Mouse (Mus musculus): ENCODE measurements around the gene Cpt1c.

Cpt1c gene

DNA sequence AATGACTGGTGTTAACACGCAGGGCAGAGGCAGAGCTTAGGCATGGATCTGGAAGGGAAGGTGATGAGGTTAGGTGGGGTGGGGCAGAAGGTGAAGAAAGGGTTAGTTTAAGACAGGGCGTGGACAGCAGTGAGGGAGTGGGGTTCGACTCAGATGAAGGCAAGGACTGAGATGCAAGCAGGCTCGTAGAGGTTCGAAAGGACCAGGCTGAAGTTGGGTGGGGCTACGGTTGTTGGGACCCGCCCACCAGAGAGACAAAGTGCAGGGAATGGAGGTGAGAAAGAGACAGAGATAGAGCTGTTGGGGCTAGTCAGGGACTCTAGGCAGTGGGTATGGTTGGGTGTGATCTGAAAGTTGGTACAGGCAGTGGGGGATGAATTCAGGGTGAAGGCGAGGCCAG is 12.3 kb downstream of the Cpt1c start:
- no peak for DNase-seq (ENCODE audit: low spot score)

DNA sequence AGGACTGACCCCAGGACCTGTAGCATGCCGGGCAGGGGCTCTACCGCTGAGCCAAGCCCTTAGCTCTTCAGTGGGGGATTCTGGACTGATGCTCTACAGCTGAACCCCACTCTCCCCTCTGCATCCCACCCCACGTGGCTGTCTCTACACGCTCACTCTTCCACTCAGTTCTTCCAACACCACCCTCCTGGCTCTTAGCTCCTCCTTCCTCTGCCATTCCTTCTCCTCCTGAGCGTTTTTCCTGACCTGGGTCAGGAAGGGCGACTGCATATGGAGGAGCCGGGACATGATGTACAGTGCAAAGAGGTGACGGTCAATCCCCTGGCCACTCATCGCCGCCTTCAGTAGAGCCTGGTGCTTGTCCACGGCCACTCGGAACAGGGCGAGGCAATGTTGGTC is 14.1 kb downstream of the Cpt1c start:
- DNase-seq (ENCODE audit: low spot score): no peak

DNA sequence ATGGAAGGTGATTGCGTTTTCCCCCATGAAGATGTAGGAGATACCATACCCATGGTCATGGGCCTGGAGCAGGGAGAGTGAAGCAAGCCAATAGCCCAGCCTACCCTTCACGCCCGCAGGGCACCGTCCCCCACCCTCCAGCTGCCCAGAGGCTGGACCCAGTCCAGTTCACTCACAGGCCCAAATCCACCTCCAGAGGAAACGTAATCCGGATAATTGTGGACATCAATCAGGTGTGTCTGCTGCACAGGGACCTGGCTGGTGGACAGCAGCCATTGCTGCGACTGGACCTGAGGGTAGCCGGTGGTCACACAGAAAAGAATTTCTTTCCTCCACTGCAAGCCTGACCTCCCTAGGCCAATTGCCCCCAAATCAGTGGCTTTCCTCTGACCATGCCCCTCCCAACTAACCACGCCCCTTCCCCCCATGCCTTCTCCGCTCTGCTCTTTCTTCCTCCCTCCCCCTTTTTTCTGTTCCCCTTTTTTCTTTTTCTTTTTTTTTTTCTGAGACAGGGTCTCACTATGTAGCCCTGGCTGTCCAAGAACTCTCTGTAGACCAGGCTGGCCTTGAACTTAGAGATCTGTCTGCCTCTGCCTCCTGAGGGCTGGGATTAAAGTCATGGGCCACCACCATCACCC is 14.7 kb downstream of the Cpt1c start:
- no peak for DNase-seq (ENCODE audit: low spot score)

DNA sequence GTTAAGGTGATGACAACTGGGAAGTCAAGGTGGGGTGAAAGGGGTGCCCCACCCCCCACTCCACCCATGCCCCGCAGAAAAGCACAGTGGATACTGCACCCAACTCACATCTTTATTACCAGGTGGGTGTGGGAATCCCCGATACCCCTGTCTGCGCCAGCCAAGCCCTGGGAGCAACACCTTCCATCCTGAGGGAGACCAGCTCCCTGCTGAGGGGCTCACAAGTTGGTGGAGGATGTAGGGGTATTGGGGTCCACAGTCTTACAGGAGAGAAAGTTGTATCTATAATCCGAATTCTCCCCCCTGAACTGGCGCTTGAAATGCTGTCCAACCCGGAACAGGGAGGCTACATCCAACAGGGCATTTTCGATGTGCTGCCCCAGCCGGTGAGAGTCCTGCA is 15.4 kb downstream of the Cpt1c start:
- DNase-seq (ENCODE audit: low spot score): no peak

DNA sequence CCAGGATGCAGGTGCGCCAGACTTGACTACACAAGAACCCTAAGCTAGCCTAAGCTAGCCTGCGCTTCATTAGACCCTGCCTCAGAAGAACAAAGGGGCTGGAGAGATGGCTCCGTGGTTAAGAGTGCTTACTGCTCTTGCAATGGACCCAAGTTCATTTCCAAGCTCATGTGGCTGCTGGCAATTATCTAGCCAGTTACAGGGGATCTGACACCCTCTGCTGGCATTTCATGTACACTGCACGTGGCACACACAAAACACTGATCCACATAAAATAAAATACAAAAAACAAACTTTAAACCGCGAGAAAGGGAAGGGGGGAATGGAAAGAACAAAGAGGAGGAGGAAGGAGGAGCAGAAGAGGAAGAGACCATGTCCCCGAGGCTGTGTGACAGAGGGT is 16.4 kb downstream of the Cpt1c start:
- DNase-seq (ENCODE audit: low spot score): no peak

DNA sequence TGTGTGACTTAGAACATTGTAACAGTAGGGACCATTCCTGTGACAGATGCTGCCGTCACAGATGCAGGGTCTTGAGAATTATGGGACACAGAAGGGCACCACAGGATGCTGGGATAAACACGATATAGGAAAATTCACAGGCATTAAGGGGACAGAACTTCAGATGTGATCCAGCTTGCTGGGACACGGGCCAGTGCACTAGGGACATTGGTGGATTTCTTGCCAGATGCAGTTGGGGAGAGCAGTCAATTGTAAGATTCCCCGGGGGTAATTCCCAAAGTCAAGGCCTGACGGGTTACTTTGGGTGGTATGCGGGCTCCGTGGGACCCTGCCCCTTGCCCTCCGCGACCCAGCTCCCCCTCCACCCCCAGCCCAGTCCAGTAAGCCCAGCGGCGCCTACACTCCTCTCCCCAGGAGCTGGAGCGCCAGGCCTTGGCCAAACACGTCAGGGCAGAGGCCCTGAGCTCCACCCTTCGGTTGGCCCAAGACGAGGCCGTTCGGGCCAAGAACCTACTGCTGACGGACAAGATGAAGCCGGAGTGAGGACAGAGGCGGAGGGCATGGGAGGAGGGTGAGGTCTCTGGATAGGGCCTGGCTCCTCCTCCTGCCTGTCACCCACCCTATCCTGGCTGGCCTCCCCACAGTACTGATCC is 17.3 kb downstream of the Cpt1c start:
- DNase-seq (ENCODE audit: low spot score): no peak

DNA sequence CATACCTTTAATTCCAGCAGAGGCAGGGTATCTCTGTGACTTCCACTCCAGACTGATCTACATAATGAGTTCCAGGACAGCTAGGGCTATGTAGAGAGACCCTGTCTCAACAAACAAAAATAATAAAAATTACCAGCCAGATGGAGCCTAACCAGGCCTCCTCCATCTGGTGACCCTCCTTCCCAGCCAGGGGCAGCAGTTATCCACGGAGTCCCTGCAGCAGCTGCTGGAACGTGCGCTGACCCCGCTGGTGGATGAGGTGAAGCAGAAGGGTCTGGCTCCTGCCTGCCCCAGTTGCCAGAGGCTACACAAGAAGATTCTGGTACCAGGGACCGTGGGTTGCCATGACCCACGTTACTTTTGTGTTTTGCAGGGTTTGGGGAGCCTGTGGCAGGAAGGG is 18.4 kb downstream of the Cpt1c start:
- no peak for DNase-seq (ENCODE audit: low spot score)

DNA sequence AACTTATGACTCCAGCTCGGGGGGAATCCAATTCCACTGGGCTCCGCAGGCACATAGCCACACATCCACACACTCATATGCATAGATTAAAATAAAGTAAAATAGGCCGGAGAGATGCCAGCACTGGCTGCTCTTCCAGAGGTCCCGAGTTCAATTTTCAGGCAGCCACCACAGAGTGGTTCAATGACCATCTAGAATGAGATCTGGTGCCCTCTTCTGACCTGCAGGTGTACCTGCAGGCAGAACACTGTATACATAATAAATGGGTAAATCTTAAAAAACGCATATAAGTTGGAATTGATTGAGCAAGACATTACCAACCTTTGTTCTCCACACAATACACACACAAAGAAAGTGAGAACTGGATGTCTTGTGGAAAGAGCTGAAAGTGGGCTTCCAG is 19.0 kb downstream of the Cpt1c start:
- DNase-seq (ENCODE audit: low spot score): no peak

DNA sequence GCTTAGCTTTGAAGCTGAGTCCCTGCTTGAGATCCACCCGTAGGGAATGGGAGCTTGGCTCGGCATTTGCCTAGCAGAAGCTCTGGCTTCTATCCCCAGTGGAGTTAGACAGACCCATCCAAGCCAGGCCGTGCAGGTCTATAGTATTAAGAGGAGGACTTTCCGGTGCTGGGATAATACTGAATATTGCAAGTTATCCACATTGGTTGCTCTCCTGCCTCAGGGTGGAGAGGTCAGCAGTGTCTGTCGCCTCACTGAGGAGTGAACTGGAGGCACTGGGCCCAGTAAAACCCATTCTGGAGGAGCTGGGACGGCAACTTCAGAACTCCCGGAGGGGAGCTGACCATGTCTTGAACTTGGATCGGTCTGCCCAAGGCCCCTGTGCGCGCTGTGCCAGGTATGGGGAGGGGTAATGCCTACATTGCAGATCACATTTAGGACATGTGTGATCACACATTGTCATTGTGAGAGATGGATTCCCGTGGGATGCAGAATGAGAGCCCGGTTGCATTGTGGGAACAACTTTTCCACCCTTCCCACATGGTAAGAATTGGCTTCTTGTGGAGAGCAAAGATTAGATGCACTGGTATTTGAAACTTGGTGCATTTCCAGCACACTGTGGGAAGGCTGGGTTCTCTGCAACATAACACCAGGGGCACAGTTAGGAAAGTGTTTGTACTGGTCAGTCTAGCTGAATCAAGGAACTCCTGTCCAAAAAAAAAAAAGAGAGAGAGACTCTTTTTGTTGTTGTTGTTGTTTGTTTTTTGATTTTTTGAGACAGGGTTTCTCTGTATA is 20.4 kb downstream of the Cpt1c start:
- DNase-seq (ENCODE audit: low spot score): no peak

DNA sequence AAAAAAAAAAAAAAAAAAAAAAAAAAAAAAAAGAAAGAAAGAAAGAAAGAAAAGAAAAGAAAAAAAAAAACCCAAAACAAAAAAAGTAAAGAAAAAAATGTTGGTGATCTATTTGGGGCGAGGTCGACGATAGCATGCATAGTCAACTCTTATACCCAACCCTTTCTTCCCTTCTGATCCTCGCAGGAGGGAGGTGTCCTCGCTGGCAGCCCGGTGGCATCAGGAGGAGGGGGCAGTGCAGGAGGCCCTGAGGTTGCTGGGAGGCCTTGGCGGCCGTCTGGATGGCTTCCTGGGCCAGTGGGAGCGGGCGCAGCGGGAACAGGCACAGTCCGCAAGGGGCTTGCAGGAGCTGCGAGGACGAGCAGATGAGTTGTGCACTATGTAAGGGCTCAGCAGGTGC is 21.1 kb downstream of the Cpt1c start:
- no peak for DNase-seq (ENCODE audit: low spot score)

DNA sequence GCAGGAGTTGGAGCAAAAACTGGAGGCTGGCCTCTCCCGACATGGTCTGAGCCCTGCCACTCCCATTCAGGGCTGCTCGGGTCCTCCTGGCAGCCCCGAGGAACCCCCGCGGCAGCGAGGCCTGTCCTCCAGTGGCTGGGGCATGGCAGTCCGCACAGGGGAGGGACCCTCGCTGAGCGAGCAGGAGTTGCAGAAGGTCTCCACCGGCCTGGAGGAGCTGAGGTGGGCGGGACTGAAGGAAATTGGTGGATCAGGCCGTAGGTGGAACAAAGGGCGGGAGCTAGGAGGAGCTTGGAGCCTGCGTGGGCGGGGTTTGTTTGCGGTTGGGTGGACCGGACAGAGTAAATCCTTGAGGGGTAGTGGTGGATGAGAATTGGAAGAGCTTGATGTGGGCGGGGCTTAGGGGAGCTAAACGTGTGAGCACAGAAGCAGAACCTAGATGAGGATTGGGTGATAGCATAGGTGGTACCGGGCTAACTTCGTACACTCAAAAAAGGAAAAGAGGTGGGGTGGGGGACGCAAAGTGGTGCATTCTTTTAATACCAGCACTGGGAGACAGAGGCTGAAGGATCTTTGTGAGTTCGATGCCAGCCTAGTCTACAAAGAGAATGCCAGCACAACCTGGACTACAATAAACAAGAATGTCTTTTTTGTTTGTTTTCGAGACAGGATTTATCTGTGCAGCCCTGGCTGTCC is 21.9 kb downstream of the Cpt1c start:
- peak; percentile 96 for DNase-seq (ENCODE audit: low spot score)

DNA sequence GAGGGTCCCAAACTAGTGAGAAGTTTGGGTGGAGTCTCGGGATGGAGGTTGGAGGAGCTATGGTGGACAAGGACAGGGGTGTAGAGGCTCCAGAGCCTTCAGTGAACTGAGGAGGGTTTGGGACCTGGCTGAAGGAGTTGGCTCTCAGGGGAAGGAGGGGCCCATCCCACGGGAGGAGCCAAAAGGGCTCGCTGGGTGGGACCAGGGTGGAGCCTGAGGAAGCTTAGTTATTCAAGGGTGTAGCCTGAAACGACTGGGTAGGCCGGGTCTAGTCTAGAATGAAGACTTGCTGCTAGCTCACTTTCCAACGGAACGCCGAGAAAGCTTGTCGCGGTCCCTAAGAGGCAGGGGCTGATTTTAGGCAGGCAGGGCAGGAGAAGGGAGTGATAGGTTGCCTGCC is 22.7 kb downstream of the Cpt1c start:
- DNase-seq (ENCODE audit: low spot score): peak; percentile 67

DNA sequence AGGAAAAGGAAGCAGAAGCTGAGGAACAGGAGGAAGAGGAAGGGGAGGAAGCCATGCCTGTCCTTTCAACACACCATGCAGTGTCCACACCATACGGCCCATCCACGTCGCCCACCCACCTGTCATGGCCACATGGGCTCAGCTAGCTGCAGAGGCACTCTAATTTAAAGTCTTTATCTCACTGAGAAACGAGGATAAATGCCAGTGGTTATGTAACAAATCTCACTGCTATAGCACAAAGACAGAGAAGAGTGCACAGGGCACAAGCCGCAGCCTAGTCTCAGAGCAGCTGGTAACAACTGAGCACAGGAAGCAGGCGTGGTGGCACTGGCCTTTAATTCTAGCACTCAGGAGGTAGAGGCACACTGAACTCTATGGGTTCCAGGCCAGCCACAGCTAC is 24.7 kb downstream of the Cpt1c start:
- no peak for DNase-seq (ENCODE audit: low spot score)

DNA sequence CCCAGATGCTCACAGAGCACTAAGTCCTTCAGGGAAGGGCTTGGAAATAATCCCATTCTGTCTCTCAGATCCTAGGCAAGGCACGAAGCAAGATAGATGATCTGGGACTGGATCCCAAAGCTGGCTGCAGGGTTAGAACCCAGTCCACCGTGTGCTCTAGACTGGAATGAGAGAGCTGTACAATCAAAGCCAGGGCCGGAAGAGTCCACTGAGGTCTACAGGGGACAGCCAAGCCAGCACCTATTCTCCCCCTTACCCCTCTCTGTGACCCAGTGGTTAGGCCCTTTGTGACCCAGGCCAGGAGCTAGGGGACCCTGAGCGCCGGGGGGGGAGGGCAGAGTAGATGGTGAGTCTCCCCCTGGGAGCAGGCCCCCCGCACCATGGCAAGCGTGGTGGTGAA is 31.7 kb downstream of the Cpt1c start, which contains the start of gene Tsks:
Tsks (plus strand) TSS at position 301 of the 400 bp plus-strand sequence.
- DNase-seq (ENCODE audit: low spot score): no peak

DNA sequence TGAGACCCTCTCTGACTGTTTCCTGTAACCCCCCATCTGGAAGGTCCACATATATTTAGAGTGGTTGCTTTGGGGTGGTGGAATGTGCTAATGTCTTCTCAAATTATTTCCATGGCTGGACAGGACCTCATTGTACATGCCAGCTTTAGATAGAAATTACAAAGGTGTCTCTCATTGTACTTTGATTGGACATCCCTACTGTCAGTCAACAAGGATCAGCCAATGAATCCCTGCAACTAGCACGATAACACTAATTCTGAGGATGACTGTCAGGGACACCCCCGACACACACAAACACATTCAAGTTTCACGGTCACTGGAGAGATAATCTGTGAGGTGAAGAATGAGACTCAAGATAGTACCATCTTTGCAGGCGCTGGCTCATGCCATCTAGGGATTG is 36.0 kb downstream of the Cpt1c start:
- no peak for DNase-seq (ENCODE audit: low spot score)

DNA sequence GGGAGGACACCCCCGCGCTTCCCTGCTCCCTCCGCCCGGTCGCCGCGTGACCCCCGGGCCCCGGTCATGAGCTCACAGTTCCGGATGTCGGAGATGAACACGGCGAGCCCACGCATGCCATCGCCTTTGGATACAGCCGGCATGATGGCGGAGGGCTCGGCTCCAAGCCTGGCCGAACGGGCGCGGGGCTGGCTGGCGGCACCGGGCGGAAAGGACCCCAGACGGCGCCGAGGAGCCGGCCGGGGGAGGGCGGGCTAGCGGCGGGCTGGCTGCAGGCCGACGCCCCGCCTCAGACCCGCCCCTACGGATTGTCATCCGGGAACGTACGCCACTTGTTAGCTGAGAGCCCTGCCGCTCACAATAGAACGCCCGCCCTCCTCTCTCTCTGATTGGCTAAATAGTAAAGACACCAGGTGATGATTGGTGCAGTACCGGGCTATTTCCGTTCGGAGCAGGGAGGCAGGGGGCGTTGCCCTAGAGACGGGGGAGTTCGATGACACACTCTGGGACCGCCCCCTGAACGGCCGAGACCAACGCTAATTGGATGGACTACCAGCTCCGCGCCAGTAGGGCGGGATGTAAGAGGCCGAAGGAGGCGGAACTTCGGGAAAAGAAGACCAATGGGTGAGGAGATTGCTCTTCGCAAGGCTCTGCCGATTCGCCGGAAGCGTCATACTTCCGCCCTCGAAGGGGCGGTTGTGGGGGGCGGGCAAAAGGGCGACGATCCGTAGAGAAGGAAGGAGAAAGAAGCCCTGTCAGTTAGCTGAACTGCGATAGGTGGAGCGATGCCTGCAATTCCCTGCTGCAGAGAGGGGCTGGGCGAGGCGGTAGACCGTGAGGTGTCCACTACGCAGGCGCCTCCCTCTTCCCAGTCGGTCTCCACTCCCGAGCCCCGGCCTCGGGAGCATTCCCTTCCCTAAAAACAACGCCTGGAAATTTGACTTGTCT is 45.2 kb downstream of the Cpt1c start, which contains the start of gene Ap2a1:
Ap2a1 (minus strand) TSS at position 293 of the 948 bp plus-strand sequence.
- DNase-seq (ENCODE audit: low spot score): peak; percentile 100

DNA sequence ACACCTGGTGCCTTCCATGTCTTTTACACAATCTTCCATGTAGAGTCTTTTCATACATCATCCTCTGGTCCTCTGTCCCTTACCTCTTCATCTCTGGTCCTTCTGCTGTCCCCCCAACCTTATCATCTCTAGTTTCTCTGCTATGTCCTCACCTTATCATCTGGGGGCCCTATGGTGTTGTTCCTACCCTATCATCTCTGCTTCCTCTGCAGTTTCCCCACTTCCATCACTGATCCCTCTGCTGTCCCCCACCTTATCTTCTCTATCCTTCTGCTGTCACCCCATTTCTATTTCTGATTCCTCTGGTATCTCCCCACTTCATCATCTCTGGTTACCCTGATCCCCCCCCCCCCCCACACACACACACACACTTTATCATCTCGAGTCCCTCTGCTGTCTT is 46.1 kb downstream of the Cpt1c start:
- DNase-seq (ENCODE audit: low spot score): no peak

DNA sequence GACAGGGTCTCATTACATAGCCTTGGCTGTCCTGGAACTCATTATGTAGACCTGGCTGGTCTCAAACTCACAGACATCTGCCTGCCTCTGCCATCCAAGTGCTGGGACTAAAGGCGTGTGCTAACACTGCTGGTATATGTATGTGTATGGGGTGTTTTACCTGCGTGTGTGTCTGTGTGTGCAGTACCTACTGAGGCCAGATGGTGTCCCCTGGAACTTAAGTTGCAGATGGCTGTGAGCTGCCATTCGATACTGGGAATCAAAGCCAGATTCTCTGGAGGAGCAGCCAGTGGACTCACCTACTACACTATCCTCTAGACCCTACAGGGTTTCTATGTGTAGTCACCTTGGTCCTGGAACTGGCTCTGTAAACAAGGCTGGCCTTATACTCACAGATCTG is 49.2 kb downstream of the Cpt1c start:
- no peak for DNase-seq (ENCODE audit: low spot score)

DNA sequence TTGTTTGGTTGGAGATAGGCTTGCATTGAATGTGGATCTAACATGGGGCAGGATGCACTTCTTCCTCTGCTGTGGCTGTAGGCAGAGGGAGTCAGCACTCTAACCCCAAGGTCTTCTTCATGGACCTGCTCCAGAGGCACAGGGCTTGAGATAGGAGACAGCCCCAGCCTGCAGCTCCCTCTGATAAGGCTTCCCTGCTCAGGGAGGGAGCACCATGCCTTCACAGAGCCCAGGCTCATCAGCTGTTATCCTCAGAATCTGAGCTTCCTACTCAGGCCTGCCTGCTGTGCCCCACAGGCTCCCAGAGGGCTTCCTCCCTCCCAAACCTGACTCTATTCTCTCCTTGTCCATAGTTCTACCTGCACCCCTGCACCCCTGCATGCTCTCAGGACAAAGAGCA is 52.1 kb downstream of the Cpt1c start:
- no peak for DNase-seq (ENCODE audit: low spot score)

DNA sequence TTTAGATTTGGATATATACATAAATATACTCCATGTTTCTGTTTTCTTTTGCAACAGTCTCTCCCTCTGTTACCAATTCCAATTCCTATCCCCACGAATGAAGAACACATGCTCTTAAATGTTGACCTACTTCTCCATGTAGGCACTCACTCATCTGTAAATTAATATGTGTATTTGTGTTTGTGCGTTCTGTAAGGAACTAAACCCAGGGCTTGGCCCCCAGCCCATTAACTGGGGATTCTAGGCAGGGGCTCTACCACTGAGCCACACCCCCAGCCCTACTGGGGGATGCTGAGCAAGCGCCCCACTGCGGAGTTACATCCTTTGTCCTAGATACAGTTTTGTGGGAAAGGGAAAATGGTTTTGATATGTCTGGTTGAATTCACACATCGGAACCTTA is 55.5 kb downstream of the Cpt1c start:
- no peak for DNase-seq (ENCODE audit: low spot score)

DNA sequence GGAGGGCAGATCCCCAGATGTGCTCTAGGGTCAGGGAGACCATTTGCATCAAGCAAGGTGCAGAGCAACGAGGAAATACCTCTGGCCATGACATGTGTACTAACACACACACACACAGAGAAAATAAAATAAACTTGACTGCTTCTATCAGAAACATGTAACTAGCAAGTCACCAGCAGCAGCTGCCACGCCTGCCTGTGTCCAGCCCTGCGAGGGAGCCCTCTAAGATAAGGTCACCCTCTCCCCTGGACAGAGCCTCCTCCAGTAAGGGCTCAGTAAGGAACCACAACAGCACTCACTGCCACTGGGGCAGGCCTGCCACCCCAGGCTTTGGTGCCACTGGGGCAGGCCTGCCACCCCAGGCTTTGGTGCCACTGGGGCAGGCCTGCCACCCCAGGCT is 56.4 kb downstream of the Cpt1c start:
- DNase-seq (ENCODE audit: low spot score): no peak

Data from yolk sac, embryonic 10.5 days (tissue).